Mouse (Mus musculus) testis, adult 2 months (tissue): ENCODE measurements around the gene Defb42. TPM values are rescaled to one million over a fixed set of nuclear protein-coding genes. Genes with fewer than 3 reads are reported as not detected.

Source experiments
- H3K27ac ChIP-seq: fragments of 200-500 bp; 2 replicates; pipeline ENCODE4 v1.5.1; 2012; ENCODE audit warnings: low read depth, low read length; ENCODE audit not compliant: control insufficient read depth, insufficient read depth
- H3K27me3 ChIP-seq: fragments of 200-500 bp; 2 replicates; pipeline ENCODE4 v1.6.1; 2012; ENCODE audit warnings: mild to moderate bottlenecking, low read length, moderate library complexity; ENCODE audit not compliant: control insufficient read depth, insufficient read depth
- H3K36me3 ChIP-seq: fragments of 200-500 bp; 2 replicates; pipeline ENCODE4 v1.6.1; 2012; ENCODE audit warnings: mild to moderate bottlenecking, low read length; ENCODE audit not compliant: control insufficient read depth, insufficient read depth
- H3K4me1 ChIP-seq: fragments of 200-500 bp; 2 replicates; pipeline ENCODE4 v1.6.1; 2012; ENCODE audit warnings: low read length; ENCODE audit not compliant: control insufficient read depth, insufficient read depth
- H3K4me3 ChIP-seq: fragments of 200-500 bp; 2 replicates; pipeline ENCODE4 v1.5.1; 2012; ENCODE audit warnings: low read depth, mild to moderate bottlenecking, low read length, moderate library complexity, mixed read lengths; ENCODE audit not compliant: control insufficient read depth
- CTCF ChIP-seq: fragments of 200-500 bp; IDR thresholded peaks from 2 replicates; pipeline ENCODE4 v1.5.1; 2012; ENCODE audit warnings: low read depth, mild to moderate bottlenecking, inconsistent platforms, low read length, moderate library complexity; ENCODE audit not compliant: control insufficient read depth, insufficient read depth, insufficient replicate concordance
- POLR2A ChIP-seq: fragments of 200-500 bp; IDR thresholded peaks from 2 replicates; pipeline ENCODE4 v1.6.1; 2012; ENCODE audit warnings: low read depth, mild to moderate bottlenecking, inconsistent platforms, low read length, moderate library complexity; ENCODE audit not compliant: control insufficient read depth
- polyA plus RNA-seq: library from polyadenylated mRNA; depleted of rRNA; stranded (reverse); fragments of >200 nt; gene quantifications from 2 replicates; pipeline ENCODE4 v1.2.3, GENCODE M21; 2012; rRNA removed

Gene Defb42
- 0.23 and 13.1 TPM in 2 replicates for polyA plus RNA-seq

GRCm38 (mm10) chr14:63046691-63047090 is at the start of gene Defb42:
Defb42 (plus strand) TSS chr14:63046991.
- TF ChIP-seq CTCF (no peak), POLR2A (no peak)
- Histone ChIP-seq H3K4me3 (no peak within 1 kb of the TSS), H3K4me1 (peaks cover 6% of the 10 kb centered on the region; the same call in 1 of the 2 replicates), H3K36me3 (no peaks in the 10 kb centered on the region), H3K27ac (no peak within 1 kb of the TSS), H3K27me3 (no peaks in the 10 kb centered on the region)

- no peaks in the 10 kb centered on the region for H3K36me3 ChIP-seq
- TF ChIP-seq POLR2A, result no peak
- no peak for TF ChIP-seq CTCF
- H3K4me3 ChIP-seq, result no peak within 1 kb of the TSS
- no peak within 1 kb of the TSS for H3K27ac ChIP-seq
- no peaks in the 10 kb centered on the region for H3K27me3 ChIP-seq
- H3K4me1 ChIP-seq, result no peaks in the 10 kb centered on the region
These were observed 49.0 kb upstream of the Defb42 start, which contains the start of gene Defb47 for GRCm38 (mm10) chr14:62997777-62998176. Defb47 (plus strand) TSS chr14:62998077.

- Histone ChIP-seq H3K4me3 (no peak overlapping the region), H3K27ac (no peak overlapping the region), H3K27me3 (no peaks in the 10 kb centered on the region), H3K4me1 (no peaks in the 10 kb centered on the region), H3K36me3 (no peaks in the 10 kb centered on the region)
- TF ChIP-seq POLR2A (no peak), CTCF (no peak)
These were observed 47.8 kb upstream of the Defb42 start for GRCm38 (mm10) chr14:62998977-62999376.

- no peak overlapping the region for H3K4me3 ChIP-seq
- H3K27me3 ChIP-seq, result no peaks in the 10 kb centered on the region
- H3K4me1 ChIP-seq, result no peaks in the 10 kb centered on the region
- TF ChIP-seq POLR2A (no peak), CTCF (no peak)
- H3K27ac ChIP-seq, result no peak overlapping the region
- H3K36me3 ChIP-seq, result no peaks in the 10 kb centered on the region
These were observed 44.2 kb upstream of the Defb42 start for GRCm38 (mm10) chr14:63002588-63002987.

GRCm38 (mm10) chr14:63011471-63011870 is 35.3 kb upstream of the Defb42 start, which contains the start of gene Defb43:
Defb43 (plus strand) TSS chr14:63011771.
- no peak within 1 kb of the TSS for H3K27ac ChIP-seq

GRCm38 (mm10) chr14:63013082-63013481 is 33.7 kb upstream of the Defb42 start:
- TF ChIP-seq CTCF (no peak), POLR2A (no peak)
- Histone ChIP-seq H3K4me1 (no peaks in the 10 kb centered on the region; the same call in 1 of the 2 replicates), H3K27ac (no peak overlapping the region), H3K27me3 (no peaks in the 10 kb centered on the region), H3K4me3 (no peak overlapping the region), H3K36me3 (no peaks in the 10 kb centered on the region)

More at GRCm38 (mm10) chr14:63011471-63011870, 35.3 kb upstream of the Defb42 start, which contains the start of gene Defb43:
- Histone ChIP-seq H3K4me1 (no peaks in the 10 kb centered on the region; the same call in 1 of the 2 replicates), H3K4me3 (no peak within 1 kb of the TSS), H3K36me3 (no peaks in the 10 kb centered on the region), H3K27me3 (no peaks in the 10 kb centered on the region)
- TF ChIP-seq POLR2A (no peak), CTCF (no peak)

- no peaks in the 10 kb centered on the region for H3K27me3 ChIP-seq
- H3K4me1 ChIP-seq, result no peaks in the 10 kb centered on the region; the same call in 1 of the 2 replicates
- TF ChIP-seq CTCF, result no peak
- TF ChIP-seq POLR2A, result no peak
- no peaks in the 10 kb centered on the region for H3K36me3 ChIP-seq
- H3K4me3 ChIP-seq, result no peak overlapping the region
- H3K27ac ChIP-seq, result no peak overlapping the region
These were observed 32.1 kb upstream of the Defb42 start for GRCm38 (mm10) chr14:63014667-63015066.
